Mouse (Mus musculus): Measurements from ENCODE around the gene Hist1h4c.

The Hist1h4c gene

GRCm38 (mm10) chr13:23729706-23730105, 31.5 kb upstream of the Hist1h4c start:
- CTCF ChIA-PET, result no interaction called here

DNA sequence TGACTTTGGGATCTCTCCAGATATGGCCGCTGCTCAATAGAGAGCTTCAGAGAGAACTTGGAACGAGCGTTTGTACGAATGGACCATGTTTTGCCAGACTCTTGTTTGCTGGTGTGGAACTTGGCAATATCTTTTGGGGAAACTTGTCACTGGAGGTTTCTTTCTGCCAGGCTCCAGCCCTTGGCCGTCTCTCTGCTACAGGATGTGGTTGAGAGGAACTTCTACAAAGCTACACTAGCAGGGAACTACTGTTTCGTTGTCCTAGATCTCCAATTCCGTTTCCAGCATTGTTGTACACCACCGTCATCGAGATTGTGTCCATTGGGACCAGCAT, 30.9 kb upstream of the Hist1h4c start:
- CTCF ChIA-PET, result no interaction called here

DNA sequence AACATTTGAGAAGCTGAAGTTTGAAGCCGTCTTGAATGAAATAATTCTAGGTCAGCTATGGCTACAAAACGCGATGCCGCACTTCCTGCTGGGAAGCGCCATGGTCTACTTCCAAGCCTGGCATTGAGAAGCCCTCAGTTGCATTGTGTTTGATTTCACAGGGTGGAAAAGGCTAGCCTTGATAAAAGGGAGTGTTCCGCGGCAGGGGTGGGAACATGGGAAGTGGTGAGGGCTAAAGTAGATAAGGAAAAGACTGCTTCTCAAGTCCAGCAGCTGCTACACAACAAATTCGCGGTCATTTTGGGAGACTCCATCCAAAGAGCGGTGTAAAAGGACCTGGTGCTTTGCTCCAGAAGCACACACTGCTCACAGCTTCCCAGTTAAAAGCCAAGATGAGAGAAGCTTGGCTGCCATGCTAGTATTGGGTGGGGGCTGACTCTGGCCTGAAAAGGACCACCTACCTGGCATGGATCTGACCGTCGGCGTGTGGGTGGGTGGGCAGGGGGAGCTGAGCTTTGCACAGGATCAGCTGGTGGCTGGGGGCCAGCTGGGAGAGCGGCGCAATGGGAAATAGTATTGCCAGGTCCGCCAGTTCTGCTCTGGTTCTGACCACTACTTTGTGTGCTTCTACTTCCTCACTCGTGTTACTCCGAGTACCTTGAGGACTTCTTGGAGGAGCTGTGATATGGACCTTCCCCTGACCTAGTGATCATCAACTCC, 30.4 kb upstream of the Hist1h4c start:
- CTCF ChIA-PET, result no interaction called here

GRCm38 (mm10) chr13:23725213-23725612, 27.0 kb upstream of the Hist1h4c start:
- CTCF ChIA-PET, result no interaction called here

DNA sequence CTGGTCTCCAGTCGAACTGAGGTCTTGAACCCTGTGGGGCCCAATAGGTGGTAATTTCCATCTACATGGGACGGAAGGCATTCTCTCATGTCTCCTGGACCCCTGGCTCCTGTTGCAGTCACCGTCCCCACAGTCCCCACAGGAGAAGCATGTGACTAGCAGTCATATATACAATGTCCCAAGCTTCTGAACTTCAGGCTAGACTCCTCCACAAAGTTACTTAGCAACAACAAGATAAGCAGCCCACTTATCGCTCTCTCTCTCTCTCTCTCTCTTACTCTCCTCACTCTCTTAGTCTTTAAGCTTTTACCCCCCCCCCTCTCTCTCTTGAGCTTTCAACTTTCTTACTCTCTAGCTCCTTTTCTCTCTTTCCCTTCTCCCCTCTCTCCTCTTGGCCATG, 26.0 kb upstream of the Hist1h4c start:
- CTCF ChIA-PET, result interaction anchor here (0.6 kb wide), 1 partner anchor 161 kb away, joined by 4 read pairs; no protein-coding TSS in a partner anchor

- CTCF ChIA-PET, result interaction anchor here (0.6 kb wide), 1 partner anchor 125 kb away, joined by 6 read pairs; no protein-coding TSS in a partner anchor
These were observed 19.5 kb upstream of the Hist1h4c start for GRCm38 (mm10) chr13:23717593-23718245.

DNA sequence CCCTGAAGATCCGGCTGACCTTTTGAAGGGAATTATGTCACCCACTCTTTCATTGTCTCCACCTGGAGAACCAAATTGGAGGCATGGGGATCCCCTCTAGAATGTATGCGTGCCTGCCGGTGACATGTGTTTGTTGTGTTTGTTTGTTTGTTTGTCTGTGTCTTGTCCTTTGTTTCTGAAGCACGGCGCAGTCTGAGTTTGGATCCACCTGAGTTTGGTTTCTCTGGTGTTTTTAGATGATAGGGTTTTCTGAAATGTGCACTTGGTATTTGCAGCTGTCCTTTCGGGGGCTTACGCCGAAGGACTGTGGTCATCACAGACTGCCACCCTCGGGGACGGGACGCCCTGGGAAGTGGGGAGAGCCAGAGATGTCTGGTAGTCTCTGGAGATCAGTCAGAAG, 18.9 kb upstream of the Hist1h4c start:
- CTCF ChIA-PET, result interaction anchor here (0.6 kb wide), 1 partner anchor 125 kb away, joined by 6 read pairs; no protein-coding TSS in a partner anchor

GRCm38 (mm10) chr13:23716261-23717042, 18.2 kb upstream of the Hist1h4c start:
- CTCF ChIA-PET, result no interaction called here

DNA sequence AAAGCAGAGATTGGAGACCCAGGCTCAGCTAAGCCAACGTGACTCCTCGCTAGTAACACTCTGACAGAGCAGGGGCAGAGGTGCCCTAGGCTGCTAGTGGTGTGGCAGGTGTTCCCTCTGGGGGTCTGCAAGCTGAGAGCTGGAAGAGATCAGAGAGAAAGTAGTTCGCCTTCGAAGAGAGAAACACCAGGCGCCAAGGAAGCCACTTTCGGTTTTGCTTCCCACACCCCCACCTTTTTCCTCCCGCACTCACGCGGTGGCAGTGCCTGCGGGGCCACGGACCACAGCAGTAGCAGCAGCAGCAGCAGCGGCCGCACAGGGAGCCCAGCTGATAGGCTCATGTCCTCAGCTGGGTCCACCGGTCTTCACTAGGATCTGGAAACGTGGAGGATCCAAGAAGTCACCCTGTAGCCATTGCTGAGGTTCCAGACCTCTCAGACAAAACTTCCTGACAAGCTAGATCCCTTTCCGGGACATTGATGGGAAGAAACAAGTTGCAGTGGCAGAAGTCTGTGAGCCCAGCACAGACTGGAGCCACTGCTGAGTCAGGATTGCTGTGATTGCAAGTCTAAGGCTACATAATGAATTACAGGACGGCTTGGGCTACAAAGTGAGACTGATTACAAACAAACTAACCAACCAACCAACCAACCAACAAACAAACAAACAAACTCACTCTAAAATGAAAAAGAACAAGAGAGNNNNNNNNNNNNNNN, 12.3 kb upstream of the Hist1h4c start, which contains the start of gene Hfe:
Hfe (minus strand) TSS at position 481 of the 716 bp plus-strand sequence.
- CTCF ChIA-PET, result interaction anchor here (0.6 kb wide), 1 partner anchor 746 kb away, joined by 3 read pairs; no protein-coding TSS in a partner anchor

DNA sequence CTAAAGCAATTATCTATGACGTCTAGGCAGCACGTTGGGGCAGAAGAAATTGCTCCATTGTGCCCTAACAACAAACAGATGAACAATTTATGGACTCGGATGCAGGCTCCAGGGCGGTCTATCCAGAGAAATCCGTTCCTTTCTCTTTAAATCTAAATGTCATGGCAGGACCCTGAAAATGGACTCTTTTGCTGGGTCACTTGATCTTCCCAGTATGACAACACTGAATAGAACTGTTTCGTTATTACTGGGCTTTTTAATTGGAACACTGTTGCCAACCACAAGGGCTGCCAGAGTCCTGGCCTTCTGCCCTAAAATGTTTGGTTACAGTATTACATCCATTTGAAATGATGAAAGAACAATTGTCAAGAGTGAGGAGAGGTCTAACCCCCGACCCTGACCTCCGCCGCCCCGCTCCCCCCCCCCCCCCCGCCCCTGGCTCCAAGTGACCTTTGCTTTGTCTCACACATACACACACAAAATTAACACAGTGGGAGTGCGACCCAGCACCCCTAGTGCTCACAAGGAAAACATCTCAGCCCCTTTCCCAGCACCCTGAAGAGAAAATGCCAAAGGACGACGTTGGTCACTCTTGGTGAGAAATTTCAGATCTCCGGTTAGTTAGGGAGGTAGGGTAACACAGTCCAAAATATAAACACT, 11.6 kb upstream of the Hist1h4c start:
- CTCF ChIA-PET, result no interaction called here

- CTCF ChIA-PET, result interaction anchor here (0.9 kb wide), 1 partner anchor 24 kb away, joined by 3 read pairs; no protein-coding TSS in a partner anchor
These were observed 10.4 kb upstream of the Hist1h4c start for GRCm38 (mm10) chr13:23708654-23709053.

DNA sequence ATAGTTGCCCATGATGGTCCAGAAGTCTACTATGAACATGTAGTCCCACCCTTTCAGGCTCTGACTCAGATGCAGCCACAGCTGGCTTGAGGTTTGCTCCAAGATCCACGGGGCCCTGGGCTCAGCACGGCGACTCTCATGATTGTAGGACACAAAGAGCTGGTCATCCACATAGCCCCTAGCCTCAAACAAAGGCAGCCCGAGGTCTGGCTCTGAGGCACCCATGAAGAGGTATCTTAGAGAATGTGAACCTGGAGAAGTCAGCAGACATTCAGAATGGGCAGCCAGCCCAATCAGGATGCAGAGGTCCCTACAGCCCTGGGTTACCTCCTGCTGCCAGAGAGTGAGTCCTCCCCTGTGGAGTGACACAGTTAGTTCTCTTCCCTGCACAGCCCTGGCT, 9.8 kb upstream of the Hist1h4c start:
- CTCF ChIA-PET, result interaction anchor here (0.9 kb wide), 1 partner anchor 24 kb away, joined by 3 read pairs; no protein-coding TSS in a partner anchor

- CTCF ChIA-PET, result no interaction called here
These were observed 8.5 kb upstream of the Hist1h4c start for GRCm38 (mm10) chr13:23706771-23707170.

- CTCF ChIA-PET, result no interaction called here
These were observed 7.6 kb upstream of the Hist1h4c start for GRCm38 (mm10) chr13:23705751-23706356.

DNA sequence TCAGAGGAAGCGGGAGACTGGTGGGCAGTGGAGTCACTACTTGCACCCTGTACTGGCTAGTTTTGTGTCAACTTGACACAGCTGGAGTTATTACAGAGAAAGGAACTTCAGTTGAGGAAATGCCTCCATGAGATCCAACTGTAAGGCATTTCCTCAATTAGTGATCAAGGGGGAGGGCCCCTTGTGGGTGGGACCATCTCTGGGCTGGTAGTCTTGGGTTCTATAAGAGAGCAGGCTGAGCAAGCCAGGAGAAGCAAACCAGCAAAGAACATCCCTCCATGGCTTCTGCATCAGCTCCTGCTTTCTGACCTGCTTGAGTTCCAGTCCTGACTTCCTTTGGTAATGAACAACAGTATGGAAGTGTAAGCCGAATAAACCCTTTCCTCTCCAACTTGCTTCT, 4.5 kb upstream of the Hist1h4c start:
- CTCF ChIA-PET, result interaction anchor here (0.9 kb wide), 1 partner anchor 33 kb away, joined by 4 read pairs; no protein-coding TSS in a partner anchor

- CTCF ChIA-PET, result interaction anchor here (0.7 to 1.1 kb wide), 3 partner anchors 30 to 33 kb away, joined by 3 to 27 read pairs (median 4); no protein-coding TSS in a partner anchor
These were observed 4.0 kb upstream of the Hist1h4c start for GRCm38 (mm10) chr13:23702220-23702619.

DNA sequence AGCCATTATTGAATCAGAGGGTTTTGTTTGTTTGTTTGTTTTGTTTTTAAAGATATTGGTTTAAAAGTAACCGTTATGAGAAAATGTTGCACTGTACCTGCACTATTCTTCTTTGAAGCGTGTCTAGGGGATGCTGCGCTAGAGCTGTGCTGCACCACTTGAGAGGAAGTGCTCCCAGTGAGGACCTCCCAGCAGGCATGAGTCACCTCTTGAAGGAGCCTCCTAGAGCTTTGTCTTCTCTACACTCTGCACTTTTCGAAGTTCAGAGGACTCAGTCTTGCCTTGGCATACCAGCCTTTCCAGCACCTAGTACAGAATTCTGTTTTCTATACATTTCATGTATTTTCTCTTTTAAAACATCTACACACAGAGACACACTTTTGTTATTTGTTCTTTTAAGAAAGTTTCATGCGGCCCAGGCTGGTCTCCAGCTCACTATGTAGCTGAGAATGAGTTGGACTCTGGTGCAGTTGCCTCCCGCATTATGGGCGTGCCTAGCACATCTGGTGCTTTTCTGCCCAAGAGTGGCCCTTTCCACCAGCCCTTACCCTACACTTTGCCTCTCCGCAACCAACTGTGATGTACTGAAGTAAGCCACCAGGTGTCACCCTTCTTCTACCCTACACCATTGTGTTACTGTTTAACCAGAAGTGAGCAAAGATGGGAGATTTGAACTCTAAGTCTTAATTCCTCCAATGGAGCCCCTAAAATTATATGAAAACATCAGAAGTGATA, 2.7 kb upstream of the Hist1h4c start:
- CTCF ChIA-PET, result interaction anchor here (0.6 to 1.2 kb wide), 5 partner anchors 20 to 81 kb away, joined by 4 to 7 read pairs (median 5); no protein-coding TSS in a partner anchor

DNA sequence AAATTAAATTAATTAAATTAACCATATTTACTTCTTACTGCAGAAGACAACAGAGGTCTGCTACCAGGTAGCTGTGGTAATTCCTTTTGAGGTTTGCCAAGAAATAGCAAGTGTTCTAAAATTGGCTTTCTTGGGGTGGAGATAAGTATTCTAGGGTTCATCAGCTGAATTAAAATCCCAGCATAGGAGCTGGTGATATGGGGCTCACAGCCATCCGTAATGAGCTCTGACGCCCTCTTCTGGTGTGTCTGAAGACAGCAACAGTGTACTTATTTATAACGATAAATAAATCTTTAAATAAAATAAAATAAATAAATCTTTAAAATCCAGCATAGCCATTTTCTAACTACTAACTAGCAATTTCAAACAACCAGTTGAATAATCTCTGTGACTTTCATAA, 1.5 kb upstream of the Hist1h4c start:
- CTCF ChIA-PET, result interaction anchor here (0.8 to 1.1 kb wide), 2 partner anchors 35 to 40 kb away, joined by 4 to 5 read pairs; no protein-coding TSS in a partner anchor

- CTCF ChIA-PET, result no interaction called here
These were observed 742 bp upstream of the Hist1h4c start for GRCm38 (mm10) chr13:23698996-23699395.
